ENCODE assay signal across 8 mouse cellular contexts in genomic region chr11:6406251-6407161, GRCm38 (mm10). TPM values are rescaled to one million over a fixed set of nuclear protein-coding genes. Genes with fewer than 3 reads are reported as not detected.
DNase-seq lines count a peak whose midpoint lies in the region; ATAC-seq lines count a peak whose summit lies in the region.

No protein-coding gene starts in this region.

- DNase-seq in left cerebral cortex, adult 18-20 months (ENCODE audit: low spot score in 2 of 2): peak; percentile 49 to 66
- DNase-seq in left cerebral cortex, adult 11 months (ENCODE audit: low spot score): no peak
- DNase-seq in embryo, embryonic 10.5 days (ENCODE audit: low spot score): peak; percentile 70
- DNase-seq in heart, adult 18-20 months: peak; percentile 85 to 88
- DNase-seq in kidney, adult 11 months: peak; percentile 93
- peak; percentile 76 to 85 for DNase-seq in lung, adult 18-20 months
- peak; percentile 52 to 54 for DNase-seq in right cerebral cortex, adult 2 months (ENCODE audit: low spot score in 2 of 2)

- no peak for ATAC-seq in CD4-positive, CD25-positive, alpha-beta regulatory T cell, adult 4 months

RNA-seq across cellular contexts. Expression of gene Ppia, which starts 8.7 kb away (rescaled TPM):
- total RNA-seq in left cerebral cortex, adult 18-20 months (2021): 1,000 to 10,000 TPM; 1,850 TPM
- total RNA-seq in heart, adult 18-20 months (2021): 100 to 1,000 TPM; 304 to 366 TPM
- 1,000 to 10,000 TPM; 2,528 to 2,595 TPM for polyA plus RNA-seq in CD4-positive, CD25-positive, alpha-beta regulatory T cell, adult 4 months (2017; shearing (Covaris generic))

RNA-seq across cellular contexts. Expression of gene Zmiz2, which starts 17.6 kb away (rescaled TPM):
- total RNA-seq in left cerebral cortex, adult 18-20 months (2021): 100 to 1,000 TPM; 217 to 224 TPM
- total RNA-seq in heart, adult 18-20 months (2021): 10 to 100 TPM; 33.8 to 37.0 TPM
- 10 to 100 TPM; 46.5 to 67.2 TPM for polyA plus RNA-seq in CD4-positive, CD25-positive, alpha-beta regulatory T cell, adult 4 months (2017; shearing (Covaris generic))

RNA-seq across cellular contexts. Expression of gene H2afv, which starts 37.7 kb away (rescaled TPM):
- 10 to 100 TPM; 41.4 to 42.5 TPM for total RNA-seq in left cerebral cortex, adult 18-20 months (2021)
- total RNA-seq in heart, adult 18-20 months (2021): 10 to 100 TPM; 71.4 to 86.8 TPM
- 100 to 1,000 TPM; 147 to 164 TPM for polyA plus RNA-seq in CD4-positive, CD25-positive, alpha-beta regulatory T cell, adult 4 months (2017; shearing (Covaris generic))

Comparison
In these comparisons a context has a peak if more than half of its experiments do, and no peak if none do; other contexts are left out.
1. RNA of gene Ppia, which starts 8.7 kb away (total RNA-seq): 1,850 TPM in left cerebral cortex, adult 18-20 months; 304 to 366 TPM in heart, adult 18-20 months; every median in the first group is over 4 times any median in the second.
2. RNA of gene Zmiz2, which starts 17.6 kb away (total RNA-seq): 217 to 224 TPM in left cerebral cortex, adult 18-20 months; 33.8 to 37.0 TPM in heart, adult 18-20 months; every median in the first group is over 4 times any median in the second.